Mouse (Mus musculus) hindbrain, embryonic 16.5 days (tissue): Measurements from ENCODE around the gene Anxa8. TPM values are rescaled to one million over a fixed set of nuclear protein-coding genes. Genes with fewer than 3 reads are reported as not detected.

Experiments
- ATAC-seq: fragments of 200-750 bp; cut with Nextera tagmentation; 2 replicates; pipeline ENCODE4 v1.8.0; 2017; ENCODE audit warnings: moderate TSS enrichment, moderate library complexity
- H3K27ac ChIP-seq: fragments of 300-500 bp; sonication (generic); 2 replicates; pipeline ENCODE4 v1.5.1; 2014; ENCODE audit warnings: low read depth, mild to moderate bottlenecking, control low read depth, low read length, moderate library complexity
- H3K27me3 ChIP-seq: fragments of 300-500 bp; sonication (generic); replicated peaks from 2 replicates; pipeline ENCODE4 v1.6.1; 2014; ENCODE audit warnings: low read length; ENCODE audit not compliant: control insufficient read depth, insufficient read depth
- H3K36me3 ChIP-seq: fragments of 300-500 bp; sonication (generic); 2 replicates; pipeline ENCODE4 v1.6.1; 2014; ENCODE audit warnings: mild to moderate bottlenecking, low read length, moderate library complexity, mixed read lengths; ENCODE audit not compliant: control insufficient read depth, insufficient read depth
- H3K4me1 ChIP-seq: fragments of 300-500 bp; sonication (generic); 2 replicates; pipeline ENCODE4 v1.6.1; 2014; ENCODE audit warnings: low read depth, low read length; ENCODE audit not compliant: control insufficient read depth, insufficient read depth
- H3K4me2 ChIP-seq: fragments of 300-500 bp; sonication (generic); 2 replicates; pipeline ENCODE4 v1.6.1; 2014; ENCODE audit warnings: mild to moderate bottlenecking, low read length, control low read depth, moderate library complexity
- H3K4me3 ChIP-seq: fragments of 300-500 bp; sonication (generic); 2 replicates; pipeline ENCODE4 v1.5.1; 2014; ENCODE audit warnings: mild to moderate bottlenecking, low read length, control low read depth, moderate library complexity
- H3K9ac ChIP-seq: fragments of 300-500 bp; sonication (generic); 2 replicates; pipeline ENCODE4 v1.6.1; 2014; ENCODE audit warnings: low read depth, mild to moderate bottlenecking, control low read depth, low read length, moderate library complexity
- H3K9me3 ChIP-seq: fragments of 300-500 bp; sonication (generic); 2 replicates; pipeline ENCODE4 v1.6.1; 2014; ENCODE audit warnings: mild to moderate bottlenecking, low read length, moderate library complexity; ENCODE audit not compliant: control insufficient read depth
- WGBS: fragments of 180-500 bp; shearing (Covaris S2); extraction: QIAGEN DNeasy Blood & Tissue Kit; methylation state at CpG from one replicate; pipeline ENCODE4 v1.1.7; 2014; 5-methylcytosine and 5-hydroxymethylcytosine counted together
- polyA plus RNA-seq: library from polyadenylated mRNA; unstranded; fragments of >200 nt; fragmentation: Nextera tagmentation; extraction: Ambion mirVana; gene quantifications from 2 replicates; pipeline ENCODE4 v1.2.1, GENCODE M21; 2015

The Anxa8 gene
- polyA plus RNA-seq, 1 experiment from 2014 or later: 0.24 TPM

DNA sequence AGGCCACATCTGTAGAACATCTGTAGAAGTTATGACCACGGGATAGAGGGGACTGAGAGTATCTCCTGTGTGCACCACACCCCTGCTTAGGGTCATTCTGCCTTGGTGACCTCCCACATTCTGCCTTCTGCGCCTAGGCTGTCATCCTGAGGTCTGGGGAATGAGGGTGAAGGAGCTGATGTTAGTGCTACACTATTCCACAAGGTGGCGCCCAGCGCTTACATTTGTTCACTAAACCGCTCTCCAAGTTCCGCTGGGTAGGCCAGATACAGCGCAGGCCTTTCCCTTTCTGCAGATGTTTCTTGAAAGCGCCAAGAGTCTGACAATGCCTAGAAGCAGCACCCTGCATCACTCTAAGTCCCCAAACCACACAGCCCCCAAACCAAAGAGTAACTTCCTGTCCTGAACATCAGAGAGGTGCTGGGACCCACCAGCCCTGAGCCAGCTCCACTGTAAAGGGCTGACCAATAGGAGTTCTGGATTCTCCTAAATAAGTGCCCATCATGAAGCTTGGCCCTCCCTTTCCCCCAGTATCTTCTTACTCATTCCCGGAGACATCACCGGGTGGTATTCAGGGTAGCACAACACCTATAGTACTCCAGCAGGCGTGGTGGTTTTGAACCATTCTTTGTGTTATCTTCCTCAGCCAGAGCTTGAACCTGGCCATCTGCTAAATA, 5.3 kb upstream of the Anxa8 start:
- no peak overlapping the region for H3K4me3 ChIP-seq
- H3K27ac ChIP-seq: no peak overlapping the region
- no peak overlapping the region for H3K4me2 ChIP-seq
- H3K36me3 ChIP-seq: no peaks in the 10 kb centered on the region
- no peaks in the 10 kb centered on the region for H3K27me3 ChIP-seq
- H3K9ac ChIP-seq: no peak overlapping the region
- no peaks in the 10 kb centered on the region for H3K4me1 ChIP-seq
- H3K9me3 ChIP-seq: no peaks in the 10 kb centered on the region
- ATAC-seq: peak; percentile 87
- 12% methylated on average over 11 of the region's 11 CpGs for WGBS

DNA sequence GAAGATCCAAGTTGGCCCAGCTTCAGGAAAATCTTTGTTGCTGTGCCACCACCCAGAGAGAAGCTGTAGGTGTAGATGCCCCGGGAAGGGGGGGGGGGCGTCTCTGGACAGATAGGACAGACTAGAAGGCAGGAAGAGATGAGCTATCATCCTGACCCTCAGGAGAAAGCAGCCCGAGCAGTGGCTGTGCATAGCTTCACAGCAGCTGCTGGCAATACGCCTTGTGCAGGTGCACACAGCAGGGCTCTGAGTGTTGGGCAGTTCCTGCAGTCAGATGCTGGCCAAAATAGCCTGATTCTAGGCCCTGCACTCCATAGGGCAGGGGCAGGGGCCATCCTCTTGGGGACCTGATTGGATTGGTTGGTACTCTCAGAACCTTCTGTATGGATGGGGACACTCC, 1.0 kb downstream of the Anxa8 start:
- Histone ChIP-seq H3K36me3 (no peaks in the 10 kb centered on the region), H3K27ac (no peak overlapping the region), H3K9ac (no peak overlapping the region), H3K4me3 (no peak overlapping the region), H3K4me1 (no peaks in the 10 kb centered on the region), H3K4me2 (no peak overlapping the region), H3K27me3 (no peaks in the 10 kb centered on the region), H3K9me3 (no peaks in the 10 kb centered on the region)
- 71% methylated on average over 4 of the region's 4 CpGs for WGBS
- no peak for ATAC-seq

DNA sequence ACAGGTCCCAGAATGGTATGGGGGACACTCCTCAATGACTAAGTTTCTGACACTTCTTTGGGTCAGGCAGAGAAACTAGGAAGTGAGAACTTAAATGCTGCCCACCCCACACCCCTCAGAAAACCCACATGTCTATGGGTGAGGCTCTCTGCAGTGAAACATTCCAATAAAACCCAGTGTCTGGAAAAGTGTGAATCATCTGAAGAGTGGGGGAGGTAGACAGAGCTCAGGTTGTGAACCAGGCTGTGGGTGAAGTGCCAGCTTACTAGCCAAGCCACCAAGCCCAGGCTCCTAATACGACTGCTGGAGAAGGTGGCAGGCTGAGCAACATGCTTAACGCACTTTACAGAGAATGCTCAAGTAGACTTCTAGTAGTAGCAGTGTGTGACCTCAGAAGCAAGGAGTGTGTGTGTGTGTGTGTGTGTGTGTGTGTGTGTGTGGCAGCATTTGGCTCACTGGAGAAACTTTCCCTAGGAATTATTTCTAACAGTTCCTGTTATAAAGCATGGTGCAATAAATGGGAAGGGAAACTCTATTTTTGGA, 2.1 kb downstream of the Anxa8 start:
- H3K9me3 ChIP-seq: no peaks in the 10 kb centered on the region
- H3K4me3 ChIP-seq: no peak overlapping the region
- no peaks in the 10 kb centered on the region for H3K4me1 ChIP-seq
- no peaks in the 10 kb centered on the region for H3K36me3 ChIP-seq
- no peak overlapping the region for H3K4me2 ChIP-seq
- 76% methylated on average over 2 of the region's 2 CpGs for WGBS
- no peak overlapping the region for H3K27ac ChIP-seq
- no peak overlapping the region for H3K9ac ChIP-seq
- H3K27me3 ChIP-seq: no peaks in the 10 kb centered on the region
- no peak for ATAC-seq

DNA sequence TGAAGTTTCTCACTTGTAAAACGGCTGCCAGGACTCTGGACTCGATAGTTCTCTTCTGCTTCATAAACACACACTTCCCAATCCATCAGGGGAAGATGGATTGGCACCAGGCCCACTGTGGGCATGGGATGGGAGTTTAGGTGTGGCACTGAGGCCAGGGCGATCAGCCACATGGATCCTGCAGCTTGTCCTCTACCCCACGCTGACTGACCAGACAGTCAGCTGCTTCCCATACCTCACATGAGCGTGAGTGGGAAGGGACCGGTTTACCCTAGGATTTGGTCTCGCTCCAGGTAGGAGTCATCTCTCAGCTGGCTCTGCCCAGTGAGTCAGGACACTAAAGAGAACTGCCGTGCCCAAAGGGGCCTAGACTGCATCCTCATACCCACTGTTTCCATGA, 4.0 kb downstream of the Anxa8 start:
- Histone ChIP-seq H3K9me3 (no peaks in the 10 kb centered on the region), H3K4me3 (no peak overlapping the region), H3K27ac (no peak overlapping the region), H3K27me3 (no peaks in the 10 kb centered on the region), H3K4me1 (no peaks in the 10 kb centered on the region), H3K4me2 (no peak overlapping the region), H3K36me3 (no peaks in the 10 kb centered on the region), H3K9ac (no peak overlapping the region)
- 83% methylated on average over 8 of the region's 8 CpGs for WGBS
- ATAC-seq: no peak

DNA sequence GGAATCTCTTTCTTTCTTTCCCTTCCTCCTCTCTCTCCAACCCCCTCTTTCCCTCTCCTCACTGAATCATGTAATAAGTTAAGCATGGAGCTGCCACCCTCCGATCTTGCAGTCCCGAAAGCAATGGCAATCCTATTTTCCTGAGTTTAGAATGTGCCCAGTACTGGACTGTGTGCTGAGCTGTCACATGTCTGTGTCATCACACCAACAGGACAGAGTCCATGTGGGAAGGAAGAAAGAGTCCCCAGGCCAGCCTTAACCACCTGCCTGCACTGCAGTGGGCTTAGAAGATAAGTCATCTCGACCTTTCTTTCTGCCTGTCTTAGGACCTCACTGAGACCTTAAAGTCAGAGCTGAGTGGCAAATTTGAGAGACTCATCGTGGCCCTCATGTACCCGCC, 5.7 kb downstream of the Anxa8 start:
- no peaks in the 10 kb centered on the region for H3K27me3 ChIP-seq
- no peak overlapping the region for H3K27ac ChIP-seq
- H3K4me1 ChIP-seq: no peaks in the 10 kb centered on the region
- H3K4me2 ChIP-seq: no peak overlapping the region
- no peak overlapping the region for H3K4me3 ChIP-seq
- ATAC-seq: no peak
- H3K9me3 ChIP-seq: no peaks in the 10 kb centered on the region
- H3K9ac ChIP-seq: no peak overlapping the region
- 95% methylated on average over 5 of the region's 5 CpGs for WGBS
- no peaks in the 10 kb centered on the region for H3K36me3 ChIP-seq

DNA sequence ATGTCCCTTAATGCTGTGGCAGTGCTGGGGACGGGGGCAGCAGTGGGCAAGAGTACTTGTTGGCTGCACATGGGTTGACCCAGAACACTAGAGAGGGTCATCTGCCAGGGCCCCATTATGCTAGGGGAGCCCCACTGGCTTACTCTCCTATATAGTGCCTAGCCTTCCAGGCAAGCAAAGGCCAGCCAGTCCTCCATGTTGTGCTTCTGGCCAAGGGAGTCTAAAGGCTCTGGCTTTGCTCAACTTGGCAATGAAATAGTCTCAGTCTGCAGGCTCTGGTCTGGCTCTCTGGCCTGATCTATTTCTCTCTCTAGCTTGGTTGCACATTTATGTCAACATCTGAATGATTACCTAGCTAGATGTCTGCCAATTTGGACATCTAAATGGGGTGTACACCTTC, 7.1 kb downstream of the Anxa8 start:
- H3K27me3 ChIP-seq: no peaks in the 10 kb centered on the region
- H3K27ac ChIP-seq: no peak overlapping the region
- H3K4me1 ChIP-seq: no peaks in the 10 kb centered on the region
- ATAC-seq: no peak
- H3K4me2 ChIP-seq: no peak overlapping the region
- 100% methylated on average over 1 of the region's 1 CpGs for WGBS
- no peaks in the 10 kb centered on the region for H3K9me3 ChIP-seq
- H3K9ac ChIP-seq: no peak overlapping the region
- no peak overlapping the region for H3K4me3 ChIP-seq
- no peaks in the 10 kb centered on the region for H3K36me3 ChIP-seq

DNA sequence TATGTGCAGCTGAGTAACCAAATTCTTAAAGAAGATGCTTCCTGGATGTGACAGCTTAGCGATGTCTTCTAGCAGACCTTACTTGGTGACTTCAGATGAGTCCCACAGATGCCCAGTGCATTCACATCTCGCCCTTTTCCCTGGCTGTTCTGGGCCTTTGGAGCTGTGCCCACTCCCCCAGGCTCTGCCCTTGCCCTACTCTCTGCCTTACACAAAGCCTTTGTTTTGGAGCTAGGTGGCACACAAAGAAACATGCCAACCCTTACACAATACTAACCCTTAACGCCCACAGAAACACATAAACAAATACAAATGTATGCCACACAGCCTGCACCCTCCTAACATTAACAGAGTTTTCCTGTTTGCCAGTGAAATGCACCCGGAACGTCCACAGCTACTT, 10.4 kb downstream of the Anxa8 start:
- H3K4me1 ChIP-seq: no peaks in the 10 kb centered on the region
- ATAC-seq: no peak
- no peaks in the 10 kb centered on the region for H3K27me3 ChIP-seq
- H3K4me3 ChIP-seq: no peak overlapping the region
- H3K9me3 ChIP-seq: no peaks in the 10 kb centered on the region
- WGBS: 68% methylated on average over 5 of the region's 5 CpGs
- H3K36me3 ChIP-seq: no peaks in the 10 kb centered on the region
- H3K9ac ChIP-seq: no peak overlapping the region
- H3K4me2 ChIP-seq: no peak overlapping the region
- no peak overlapping the region for H3K27ac ChIP-seq

DNA sequence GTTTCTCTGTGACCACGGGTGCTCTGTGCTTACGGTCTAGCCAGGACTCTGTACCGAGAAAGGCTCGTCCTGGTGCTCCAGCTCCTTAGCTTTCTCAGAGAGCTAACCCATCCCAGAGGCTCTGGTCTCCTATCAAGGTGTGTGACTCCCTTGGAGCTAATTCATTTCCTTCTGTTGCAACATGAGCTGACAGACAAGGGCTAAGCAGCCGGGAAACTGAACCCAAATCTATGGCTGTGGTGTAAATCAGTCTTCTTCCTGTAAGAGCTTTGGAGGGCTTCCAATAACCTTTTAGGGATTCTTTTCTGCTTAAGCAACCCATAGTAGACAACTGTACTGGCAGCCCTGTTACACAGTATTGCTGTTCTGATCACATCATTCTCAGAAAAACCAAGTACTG, 16.8 kb downstream of the Anxa8 start, which contains the start of gene A630023A22Rik:
Gene A630023A22Rik, minus strand, starts transcription at position 154 of the 400 bp plus-strand sequence.
- no peak within 1 kb of the TSS for H3K9ac ChIP-seq
- WGBS: 81% methylated on average over 5 of the region's 5 CpGs
- no peak within 1 kb of the TSS for H3K4me2 ChIP-seq
- H3K36me3 ChIP-seq: no peaks in the 10 kb centered on the region
- no peaks in the 10 kb centered on the region for H3K9me3 ChIP-seq
- ATAC-seq: no peak
- H3K27ac ChIP-seq: no peak within 1 kb of the TSS
- no peak within 1 kb of the TSS for H3K4me3 ChIP-seq
- no peaks in the 10 kb centered on the region for H3K27me3 ChIP-seq
- no peaks in the 10 kb centered on the region for H3K4me1 ChIP-seq

DNA sequence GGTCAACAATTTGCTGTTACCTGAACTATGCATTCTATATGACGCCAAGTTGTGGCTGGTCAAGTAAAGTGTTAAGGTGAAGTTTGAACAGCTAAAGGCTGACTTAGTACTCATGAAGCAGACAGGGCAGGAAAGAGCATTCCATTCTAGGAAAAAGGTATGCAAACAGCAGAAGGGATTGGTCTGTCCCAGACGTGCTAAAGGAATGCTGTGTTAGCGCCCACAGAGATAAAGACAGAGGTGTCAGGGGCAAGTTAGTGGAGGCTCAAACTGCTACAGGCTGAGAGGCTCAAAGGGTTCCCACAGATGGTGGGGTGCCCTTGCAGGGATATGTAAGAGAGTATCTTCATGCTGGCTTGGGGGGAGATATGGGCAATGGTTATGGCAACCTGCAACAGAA, 18.1 kb downstream of the Anxa8 start:
- Histone ChIP-seq H3K27ac (no peak overlapping the region), H3K4me3 (no peak overlapping the region), H3K36me3 (no peaks in the 10 kb centered on the region), H3K9me3 (no peaks in the 10 kb centered on the region), H3K4me2 (no peak overlapping the region), H3K4me1 (no peaks in the 10 kb centered on the region), H3K9ac (no peak overlapping the region), H3K27me3 (no peaks in the 10 kb centered on the region)
- no peak for ATAC-seq
- WGBS: 85% methylated on average over 3 of the region's 3 CpGs
